Mouse (Mus musculus) midbrain, postnatal 0 days (tissue): ENCODE results near the gene Ccr2. TPM values are rescaled to one million over a fixed set of nuclear protein-coding genes. Genes with fewer than 3 reads are reported as not detected.

Source experiments
- ATAC-seq: fragments of 200-750 bp; cut with Nextera tagmentation; 2 replicates; pipeline ENCODE4 v1.8.0; 2017; ENCODE audit warnings: moderate number of reproducible peaks, mild to moderate bottlenecking, moderate TSS enrichment, moderate library complexity; ENCODE audit not compliant: low FRiP score
- DNase-seq: peaks from one replicate; pipeline ENCODE4 v3.0.0-alpha.2; 2015; ENCODE audit warnings: low spot score
- H3K27ac ChIP-seq: fragments of 300-500 bp; sonication (generic); 2 replicates; pipeline ENCODE4 v1.5.1; 2014; ENCODE audit warnings: low read depth, mild to moderate bottlenecking, low read length, mixed read lengths
- H3K27me3 ChIP-seq: fragments of 300-500 bp; sonication (generic); 2 replicates; pipeline ENCODE4 v1.6.1; 2014; ENCODE audit warnings: low read length, control low read depth, mixed read lengths; ENCODE audit not compliant: insufficient read depth
- H3K36me3 ChIP-seq: fragments of 300-500 bp; sonication (generic); 2 replicates; pipeline ENCODE4 v1.6.1; 2014; ENCODE audit warnings: low read length, control low read depth, mixed read lengths; ENCODE audit not compliant: insufficient read depth
- H3K4me1 ChIP-seq: fragments of 300-500 bp; sonication (generic); 2 replicates; pipeline ENCODE4 v1.6.1; 2014; ENCODE audit warnings: mild to moderate bottlenecking, control low read depth, antibody characterized with exemption, low read length, mixed read lengths; ENCODE audit not compliant: insufficient read depth
- H3K4me2 ChIP-seq: fragments of 300-500 bp; sonication (generic); 2 replicates; pipeline ENCODE4 v1.6.1; 2014; ENCODE audit warnings: low read depth, mild to moderate bottlenecking, low read length, mixed read lengths; ENCODE audit not compliant: poor library complexity, severe bottlenecking
- H3K4me3 ChIP-seq: fragments of 300-500 bp; sonication (generic); 2 replicates; pipeline ENCODE4 v1.5.1; 2014; ENCODE audit warnings: low read depth, mild to moderate bottlenecking, low read length, moderate library complexity
- H3K9ac ChIP-seq: fragments of 300-500 bp; sonication (generic); replicated peaks from 2 replicates; pipeline ENCODE4 v1.6.1; 2014; ENCODE audit warnings: mild to moderate bottlenecking, low read length, moderate library complexity, mixed read lengths; ENCODE audit not compliant: poor library complexity, severe bottlenecking
- H3K9me3 ChIP-seq: fragments of 300-500 bp; sonication (generic); 2 replicates; pipeline ENCODE4 v1.6.1; 2016; ENCODE audit warnings: low read length, control low read depth
- CTCF ChIP-seq: IDR thresholded peaks from 2 replicates; pipeline ENCODE4 v1.5.1; 2016; ENCODE audit warnings: antibody characterized with exemption, mild to moderate bottlenecking
- WGBS: fragments of 180-500 bp; shearing (Covaris S2); extraction: QIAGEN DNeasy Blood & Tissue Kit; methylation state at CpG from one replicate; pipeline ENCODE4 v1.1.7; 2014; 5-methylcytosine and 5-hydroxymethylcytosine counted together
- polyA plus RNA-seq: library from polyadenylated mRNA; unstranded; fragments of >200 nt; fragmentation: Nextera tagmentation; extraction: Ambion mirVana; gene quantifications from 2 replicates; pipeline ENCODE4 v1.2.1, GENCODE M21; 2015
- total RNA-seq: library from RNA; depleted of rRNA; stranded (reverse); fragments of >200 nt; gene quantifications from 2 replicates; pipeline ENCODE4 v1.2.3, GENCODE M21; 2014; rRNA removed

Gene Ccr2
- total and polyA plus RNA-seq, 2 experiments from 2014 or later = 0.04 to 0.05 TPM

DNA sequence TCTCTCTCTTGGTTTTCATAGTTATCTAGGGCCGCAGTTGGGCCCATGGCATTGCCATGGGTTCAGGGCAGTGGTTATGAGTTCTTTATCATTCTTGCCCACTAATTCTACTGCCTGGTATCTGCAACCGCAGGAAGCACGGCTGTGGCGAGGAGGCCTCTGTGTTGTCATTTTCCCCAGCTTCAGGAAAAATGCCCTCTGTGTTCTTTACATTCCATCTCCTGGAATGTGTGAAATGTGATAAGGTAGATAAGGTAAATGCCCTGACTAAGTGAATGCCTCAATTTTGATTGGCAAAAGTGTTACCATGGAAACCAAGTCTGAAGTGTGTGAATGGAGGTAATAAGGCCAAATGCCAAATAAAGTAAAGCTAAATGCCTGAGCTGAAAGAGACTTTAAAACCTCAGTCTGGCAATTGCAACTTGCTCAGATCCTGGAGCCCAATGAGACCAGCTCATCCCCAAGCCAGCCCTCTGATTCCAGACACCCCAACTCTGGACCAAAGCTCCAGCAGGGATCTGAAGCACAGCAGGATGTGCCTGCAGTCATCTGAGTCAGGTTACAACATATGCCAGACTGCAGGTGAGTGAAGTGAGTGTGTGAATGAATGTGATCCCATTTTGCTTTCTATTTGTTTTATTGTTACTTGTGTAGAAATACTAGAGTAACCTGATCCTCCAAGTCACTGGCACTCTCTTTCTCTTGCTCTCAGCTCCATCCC lies 36.5 kb downstream of the Ccr2 start:
- Histone ChIP-seq H3K4me2 (no peak overlapping the region), H3K27me3 (no peaks in the 10 kb centered on the region), H3K36me3 (no peaks in the 10 kb centered on the region), H3K27ac (no peak overlapping the region), H3K9ac (no peak overlapping the region), H3K9me3 (no peaks in the 10 kb centered on the region), H3K4me3 (no peak overlapping the region), H3K4me1 (no peaks in the 10 kb centered on the region)
- DNase-seq = no peak
- TF ChIP-seq CTCF = no peak
- 51% methylated on average over 4 of the region's 4 CpGs for WGBS
- no peak for ATAC-seq

DNA sequence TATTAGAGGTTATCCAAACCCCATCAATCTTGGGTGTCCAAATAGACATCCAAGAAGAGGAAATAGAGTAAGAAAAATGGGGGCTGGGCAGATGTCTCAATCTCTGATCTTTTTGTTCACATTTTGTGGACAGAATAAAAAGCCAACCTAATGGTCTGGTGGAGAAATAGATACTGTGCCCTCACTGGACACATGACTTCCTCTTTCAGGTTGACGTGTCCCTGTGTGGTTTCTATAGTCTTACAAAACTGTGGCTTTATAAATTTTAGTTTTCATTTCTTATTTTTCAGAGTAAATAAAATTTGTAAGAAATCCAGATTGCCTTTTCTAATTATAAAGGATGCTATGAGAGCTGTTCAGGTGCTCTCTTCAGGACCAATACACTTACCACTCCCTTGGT lies 41.9 kb downstream of the Ccr2 start:
- Histone ChIP-seq H3K27ac (no peak overlapping the region), H3K9me3 (no peaks in the 10 kb centered on the region), H3K4me2 (no peak overlapping the region), H3K27me3 (no peaks in the 10 kb centered on the region), H3K4me3 (no peak overlapping the region), H3K36me3 (no peaks in the 10 kb centered on the region), H3K4me1 (no peaks in the 10 kb centered on the region), H3K9ac (no peak overlapping the region)
- 86% methylated on average over 1 of the region's 1 CpGs for WGBS
- ATAC-seq (no peak), DNase-seq (no peak)
- no peak for TF ChIP-seq CTCF

- no peak for TF ChIP-seq CTCF
- ATAC-seq = no peak
Observed at GRCm38 (mm10) chr9:124146307-124146706, 44.6 kb downstream of the Ccr2 start.

More at GRCm38 (mm10) chr9:124146307-124146706, 44.6 kb downstream of the Ccr2 start:
- Histone ChIP-seq H3K4me3 (no peak overlapping the region), H3K9me3 (no peaks in the 10 kb centered on the region), H3K27ac (no peak overlapping the region), H3K27me3 (no peaks in the 10 kb centered on the region), H3K4me2 (no peak overlapping the region), H3K4me1 (no peaks in the 10 kb centered on the region), H3K36me3 (no peaks in the 10 kb centered on the region), H3K9ac (no peak overlapping the region)
- no peak for DNase-seq

Other genes starting within 250 kb of the Ccr2 start
- not detected in 2 replicates for gene Xcr1, start 239.9 kb upstream of the Ccr2 start, total RNA-seq
- gene Xcr1, start 239.9 kb upstream of the Ccr2 start, polyA plus RNA-seq = 0.04 and 0.07 TPM in 2 replicates
- gene Ccr1, start 133.3 kb upstream of the Ccr2 start, total RNA-seq = 0.49 and 0.57 TPM in 2 replicates
- 0.68 and 0.90 TPM in 2 replicates for gene Ccr1, start 133.3 kb upstream of the Ccr2 start, polyA plus RNA-seq
- not detected in 2 replicates for gene Ccr1l1, start 123.5 kb upstream of the Ccr2 start, total RNA-seq
- gene Ccr1l1, start 123.5 kb upstream of the Ccr2 start, polyA plus RNA-seq = 0.15 TPM in 1 of 2 replicates, not detected in the other
- gene Ccr3, start 80.0 kb upstream of the Ccr2 start, total RNA-seq = not detected in 2 replicates
- gene Ccr3, start 80.0 kb upstream of the Ccr2 start, polyA plus RNA-seq = not detected in 2 replicates
- 0.19 and 0.38 TPM in 2 replicates for gene Ccr5, start 19.6 kb downstream of the Ccr2 start, total RNA-seq
- gene Ccr5, start 19.6 kb downstream of the Ccr2 start, polyA plus RNA-seq = 0.48 and 1.2 TPM in 2 replicates
- gene 2010315B03Rik, start 210.7 kb downstream of the Ccr2 start, total RNA-seq = 9.7 and 17.3 TPM in 2 replicates
- 13.1 and 13.6 TPM in 2 replicates for gene 2010315B03Rik, start 210.7 kb downstream of the Ccr2 start, polyA plus RNA-seq